Mouse (Mus musculus) cerebellum, adult 8-10 months (tissue): Measurements from ENCODE around the gene Sytl2.

Experiments used
- DNase-seq: peaks from one replicate; pipeline ENCODE4 v3.0.0; 2022

Sytl2 gene

GRCm38 (mm10) chr7:90301942-90302646 is at the start of gene Sytl2:
Gene Sytl2, plus strand, starts transcription at chr7:90302252.
- peak; percentile 46 for DNase-seq

GRCm38 (mm10) chr7:90252946-90253345 is 49.1 kb upstream of the Sytl2 start:
- no peak for DNase-seq

GRCm38 (mm10) chr7:90258701-90259100 is 43.4 kb upstream of the Sytl2 start:
- no peak for DNase-seq

GRCm38 (mm10) chr7:90259899-90260298 is 42.2 kb upstream of the Sytl2 start:
- no peak for DNase-seq

GRCm38 (mm10) chr7:90261902-90262599 is 40.0 kb upstream of the Sytl2 start:
- DNase-seq: no peak

- DNase-seq: peak; percentile 70
These were observed 36.6 kb upstream of the Sytl2 start, which contains the start of gene Ccdc83 for GRCm38 (mm10) chr7:90265289-90265970. Gene Ccdc83, minus strand, starts transcription at chr7:90265777.

DNA sequence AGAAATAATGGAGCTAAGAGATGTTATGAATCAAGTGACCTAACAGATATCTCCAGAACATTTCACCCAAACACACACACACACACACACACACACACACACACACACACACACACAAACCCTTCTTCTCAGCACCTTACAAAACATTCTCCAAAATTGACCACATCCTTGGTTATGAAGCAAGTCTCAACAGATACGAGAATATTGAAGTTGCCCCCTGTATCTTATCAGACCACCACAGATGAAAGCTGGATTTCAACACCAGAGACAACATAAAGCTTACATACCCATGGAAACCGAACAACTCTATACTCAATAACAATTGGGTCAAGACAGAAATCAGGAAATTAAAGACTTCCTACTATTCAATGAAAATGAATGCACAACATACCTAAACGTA is 31.9 kb upstream of the Sytl2 start:
- DNase-seq: no peak

- no peak for DNase-seq
These were observed 27.4 kb upstream of the Sytl2 start for GRCm38 (mm10) chr7:90274561-90275100.

DNA sequence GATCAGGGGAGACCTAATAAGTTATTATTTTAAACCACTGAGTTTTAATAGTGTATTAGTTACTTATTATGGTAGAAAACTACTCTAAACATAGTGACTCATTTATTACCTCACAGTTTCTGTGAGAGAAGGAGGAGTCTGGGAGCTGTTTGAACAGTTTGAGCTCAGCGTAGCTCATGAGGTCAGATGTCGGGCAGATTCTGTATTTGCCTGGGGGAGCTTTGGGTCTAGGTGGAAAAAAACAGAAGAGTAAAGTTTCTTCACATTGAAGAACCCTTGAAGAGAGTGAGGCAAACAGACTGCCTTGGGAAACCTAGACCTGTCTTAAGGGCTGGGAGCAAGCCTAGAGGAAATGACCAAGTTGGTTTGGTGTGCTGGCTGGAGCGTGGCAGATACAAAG is 24.8 kb upstream of the Sytl2 start:
- DNase-seq: no peak

DNA sequence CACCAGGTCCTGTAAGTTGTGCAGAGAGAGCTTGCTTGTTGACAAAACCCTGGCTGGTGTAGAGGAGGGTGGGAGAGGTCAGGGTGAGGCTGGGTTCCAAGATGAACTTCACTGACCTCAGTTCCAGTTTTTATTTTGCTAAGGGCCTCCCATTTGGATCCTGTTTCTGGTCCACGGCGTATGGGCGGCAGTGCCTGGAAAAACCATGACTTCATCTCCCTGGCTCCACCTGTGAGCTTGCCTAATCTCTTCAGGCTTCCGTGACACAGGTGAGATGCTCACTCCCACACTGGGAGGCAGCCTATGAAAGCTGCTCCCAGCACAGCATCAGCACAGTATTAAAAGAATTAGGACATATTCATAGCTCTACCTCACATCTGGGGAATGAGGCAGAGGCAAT is 24.3 kb upstream of the Sytl2 start:
- DNase-seq: no peak

DNA sequence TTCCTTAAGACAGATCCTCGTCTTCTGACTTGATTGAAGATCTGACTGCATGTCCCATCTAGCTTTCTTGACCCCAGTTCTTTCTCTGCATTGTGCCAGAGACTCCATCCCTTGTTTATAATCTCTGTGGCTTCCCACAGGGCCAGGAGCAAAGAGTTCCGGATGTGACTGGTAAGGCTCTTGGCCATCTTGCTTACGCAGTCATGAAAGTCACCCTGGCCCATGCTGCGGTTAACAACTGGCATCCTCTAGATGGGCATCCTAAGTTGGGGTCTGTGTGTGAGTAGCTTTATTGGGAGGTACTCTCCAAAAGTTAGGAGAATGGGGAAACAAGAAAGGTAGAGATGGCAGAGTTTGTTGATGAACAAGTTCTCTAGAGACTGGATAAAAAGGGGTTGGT is 22.9 kb upstream of the Sytl2 start:
- no peak for DNase-seq

GRCm38 (mm10) chr7:90280274-90280875 is 21.7 kb upstream of the Sytl2 start:
- DNase-seq: peak; percentile 15

GRCm38 (mm10) chr7:90280878-90281277 is 21.2 kb upstream of the Sytl2 start:
- DNase-seq: no peak

GRCm38 (mm10) chr7:90281759-90282546 is 20.1 kb upstream of the Sytl2 start:
- DNase-seq: no peak

- no peak for DNase-seq
These were observed 19.3 kb upstream of the Sytl2 start for GRCm38 (mm10) chr7:90282786-90283185.

DNA sequence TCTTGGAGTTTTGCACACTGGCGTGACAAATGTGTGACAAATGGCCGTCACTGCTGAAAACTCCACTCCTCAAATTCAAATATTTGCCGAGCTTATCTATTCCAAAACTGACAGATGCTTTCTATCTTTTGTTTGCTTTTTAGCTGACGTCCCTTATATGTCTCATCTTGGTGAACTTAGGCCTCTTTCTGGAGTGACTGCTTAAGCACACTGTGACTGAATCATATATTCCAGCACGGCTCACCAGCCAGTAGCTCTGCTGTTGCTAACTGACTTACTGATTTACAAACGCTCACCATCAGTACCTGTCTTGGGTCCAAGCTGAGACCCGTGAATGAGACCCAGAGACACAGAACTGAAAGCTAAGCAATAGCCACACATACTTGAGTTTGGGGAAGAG is 17.3 kb upstream of the Sytl2 start:
- DNase-seq: no peak

DNA sequence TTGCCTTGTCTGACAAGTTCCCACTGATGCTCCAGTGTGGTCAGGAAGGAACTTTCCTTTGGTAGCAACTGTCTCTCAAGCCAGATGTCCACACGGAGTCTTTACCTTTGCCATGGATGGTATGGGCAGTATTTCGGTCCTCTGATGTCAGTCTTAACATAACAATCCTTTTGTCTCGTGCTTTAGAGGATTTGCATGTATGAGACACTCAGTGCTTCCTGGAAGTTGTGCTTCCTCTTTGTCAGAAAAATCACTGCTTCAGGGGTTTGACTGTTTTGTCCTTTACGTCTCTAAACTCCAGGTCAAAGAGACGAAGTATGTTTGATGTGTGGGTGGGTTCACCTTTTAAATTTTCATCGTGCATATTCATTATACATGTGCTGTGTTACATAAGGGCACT is 10.2 kb upstream of the Sytl2 start:
- no peak for DNase-seq

- no peak for DNase-seq
These were observed 848 bp downstream of the Sytl2 start for GRCm38 (mm10) chr7:90302647-90303552.

DNA sequence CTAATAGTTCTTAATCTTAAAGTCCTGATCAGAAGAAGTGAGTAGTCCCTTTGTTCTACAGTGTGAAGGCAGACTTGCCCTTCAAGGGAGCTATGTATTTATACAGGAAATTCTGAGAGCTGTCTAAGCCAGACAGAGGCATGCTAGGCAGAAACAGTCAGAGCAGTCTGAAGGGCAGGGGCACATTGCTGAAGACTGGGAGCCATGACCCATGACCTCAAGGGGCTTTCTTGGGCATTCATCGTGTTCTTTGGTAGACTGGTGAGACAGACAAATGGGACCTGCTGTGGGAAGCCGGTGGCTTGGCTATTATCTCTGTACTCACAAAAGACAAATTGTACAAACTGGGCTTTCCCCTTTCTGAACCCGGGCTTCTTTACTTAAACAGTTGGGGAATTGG is 4.0 kb downstream of the Sytl2 start:
- no peak for DNase-seq

GRCm38 (mm10) chr7:90306968-90307367 is 4.9 kb downstream of the Sytl2 start:
- no peak for DNase-seq

DNA sequence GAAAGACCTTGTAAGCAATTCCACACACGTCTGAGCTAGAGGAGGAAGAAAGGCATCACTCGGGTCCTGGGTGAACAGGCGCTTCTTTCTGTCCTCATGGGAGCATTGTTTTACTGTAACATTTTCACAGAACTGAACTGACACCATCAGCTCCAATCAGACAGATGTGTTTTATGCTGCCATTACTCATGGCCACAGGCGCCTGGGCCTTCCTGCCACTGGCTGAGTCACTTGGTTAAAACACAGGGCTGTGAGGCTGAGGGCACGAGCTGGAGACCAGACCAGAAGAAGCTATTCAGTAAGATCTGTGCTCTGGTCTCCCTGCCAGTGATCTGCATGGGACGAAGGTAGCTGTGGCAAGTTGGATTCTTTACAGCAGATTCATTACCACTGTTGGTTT is 6.0 kb downstream of the Sytl2 start:
- DNase-seq: no peak
